Mouse (Mus musculus): ENCODE measurements around the gene AW011738.

AW011738 gene

DNA sequence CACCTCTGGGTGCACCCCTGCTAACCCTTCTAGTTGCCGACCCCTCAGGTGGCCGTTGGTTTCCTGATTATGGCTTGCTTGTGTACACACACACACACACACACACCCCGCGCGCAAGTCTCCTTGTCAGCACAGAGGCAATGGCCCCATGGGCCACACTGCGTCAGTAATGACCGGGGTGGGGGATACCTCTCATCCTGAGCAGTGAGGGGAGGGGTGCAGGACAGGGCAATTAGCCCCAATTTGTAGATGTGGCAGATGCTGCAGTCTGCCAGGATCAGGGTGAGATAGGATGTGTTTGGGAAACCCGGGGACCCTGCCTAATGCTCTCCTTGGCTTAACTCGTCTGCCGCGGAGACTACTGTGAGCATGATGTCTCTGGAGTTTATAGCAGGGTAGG, 46.5 kb downstream of the AW011738 start:
- no peak for DNase-seq

DNA sequence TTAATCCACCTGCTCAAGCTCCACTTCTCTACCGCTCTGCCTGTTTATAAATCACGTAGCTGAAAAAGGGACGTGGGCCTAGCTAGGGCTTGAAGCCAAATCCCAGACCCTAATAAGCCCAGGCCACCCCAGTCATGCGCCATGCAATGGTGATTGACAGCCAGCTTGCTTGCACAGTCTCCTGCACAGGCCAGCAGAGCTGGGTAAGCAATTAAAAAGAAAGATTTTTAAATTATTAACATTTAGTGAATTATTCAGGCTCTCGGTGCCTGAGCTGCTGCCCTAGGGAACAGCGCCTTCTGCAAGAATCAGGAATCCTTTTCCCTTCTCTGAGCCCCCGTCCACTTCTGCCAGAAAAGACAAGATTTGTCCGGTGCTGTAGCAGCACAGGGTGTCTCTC, 48.0 kb downstream of the AW011738 start:
- DNase-seq = no peak

DNA sequence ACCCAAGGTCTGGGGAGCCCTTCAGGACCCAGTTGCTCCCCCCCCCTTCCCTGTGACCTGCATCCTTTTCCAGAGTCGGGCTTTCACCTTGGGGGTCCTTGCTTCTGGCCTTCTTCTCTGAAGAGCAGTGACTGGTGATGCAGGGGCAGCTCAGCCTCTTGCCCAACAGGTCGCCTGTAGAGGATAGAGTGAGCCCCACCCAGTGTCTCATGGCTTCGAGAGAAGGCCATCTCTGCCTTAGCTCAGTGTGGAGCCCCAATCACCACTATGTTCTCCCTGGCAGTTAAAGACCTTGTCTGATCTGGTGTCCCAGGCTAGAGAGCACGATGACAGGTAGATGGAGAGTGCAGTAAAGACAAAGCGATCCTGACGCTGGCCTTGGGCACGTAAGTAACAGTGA, 49.0 kb downstream of the AW011738 start:
- DNase-seq = no peak

DNA sequence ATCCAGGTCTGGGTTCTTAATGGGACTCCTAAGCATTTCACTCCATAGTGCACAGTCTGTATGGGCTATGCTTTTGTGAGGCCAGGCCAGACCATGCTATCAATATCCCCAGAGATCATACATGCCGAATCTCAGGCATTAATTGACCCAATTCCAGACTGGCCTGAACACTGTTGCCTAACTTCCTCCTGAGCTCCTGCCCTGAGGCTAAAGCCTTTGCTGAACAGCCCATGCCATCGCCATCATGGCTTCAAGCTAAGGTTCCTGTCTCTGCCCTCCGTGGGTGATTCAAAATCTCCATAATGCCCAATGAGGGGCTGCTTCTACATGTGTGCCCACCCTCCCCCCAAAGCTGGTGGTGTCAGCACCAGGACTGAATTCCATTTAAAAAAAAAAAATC, 49.5 kb downstream of the AW011738 start:
- no peak for DNase-seq

DNA sequence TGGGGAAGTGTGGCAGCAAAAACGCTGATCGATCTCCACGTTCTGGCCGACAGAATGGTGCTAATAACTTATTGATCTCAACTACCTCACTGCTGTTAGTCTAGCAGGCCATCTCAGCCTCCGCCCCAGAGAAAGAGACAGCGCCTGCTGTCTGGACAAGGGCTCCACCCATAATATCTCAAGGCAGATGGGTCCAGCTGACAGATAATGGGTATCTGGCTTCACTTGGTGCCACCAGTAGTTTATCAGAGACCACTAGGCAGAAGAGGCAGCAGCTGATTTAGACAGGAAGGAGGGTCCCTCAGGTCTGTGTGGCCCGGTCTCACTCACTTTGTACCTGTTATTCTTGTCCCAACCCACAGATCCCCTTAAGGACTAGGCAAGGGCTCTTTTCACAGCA, 49.9 kb downstream of the AW011738 start:
- no peak for DNase-seq

DNA sequence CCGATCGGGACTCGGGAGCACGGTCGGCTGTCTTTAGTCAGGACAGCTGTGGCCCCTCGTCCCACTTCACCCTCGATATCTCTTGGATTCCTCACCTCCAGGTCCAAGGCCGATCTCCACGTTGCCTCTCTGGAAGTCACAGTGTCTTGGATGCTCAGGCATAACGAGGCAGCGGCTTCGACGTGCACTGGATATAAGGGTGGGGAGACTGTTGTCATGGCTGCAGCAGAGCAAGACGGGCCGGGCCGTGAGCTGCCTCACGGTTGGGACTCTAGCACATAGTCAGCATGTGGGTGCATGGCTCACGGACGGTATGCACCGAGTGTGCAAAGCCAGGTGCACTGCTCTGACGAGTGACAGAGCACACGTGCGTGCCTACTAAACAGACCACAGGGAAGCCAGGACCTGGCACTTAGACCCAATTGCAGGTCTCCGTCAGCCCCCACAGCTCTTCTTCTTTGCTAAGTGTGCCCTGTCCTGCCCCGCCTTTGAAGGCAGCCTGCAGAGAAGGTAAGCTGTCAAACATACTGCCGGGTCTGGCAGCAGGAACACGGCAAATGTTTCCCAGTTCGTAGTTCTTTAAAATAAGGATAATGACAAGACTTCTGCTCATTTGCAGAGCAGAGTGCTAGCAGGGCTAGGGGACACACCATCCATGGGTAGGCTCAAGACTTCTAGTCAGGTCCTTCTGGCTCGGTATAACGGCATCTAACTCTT, 51.4 kb downstream of the AW011738 start:
- DNase-seq = no peak

Data from kidney, postnatal 25 days (tissue).